Mouse (Mus musculus) gastrocnemius, postnatal 10 days (tissue): ENCODE results near the gene Rbks. TPM values are rescaled to one million over a fixed set of nuclear protein-coding genes. Genes with fewer than 3 reads are reported as not detected.

Experiments used
- DNase-seq: peaks from one replicate; pipeline ENCODE4 v3.0.0; 2021; ENCODE audit warnings: mixed read lengths
- microRNA-seq, 2 experiments: library from miRNA; unstranded; fragments of <30 nt; microRNA quantifications; one replicate each; pipeline ENCODE4 v1.2.0; 2021
- total RNA-seq, 2 experiments: library from RNA; stranded (reverse); gene quantifications; 2 replicates each; pipeline ENCODE4 v1.2.3; 2021

Rbks gene
- total RNA-seq, 2 experiments from 2014 or later = 2.6 to 3.7 TPM

- DNase-seq = no peak
Measured at GRCm38 (mm10) chr5:31581932-31582331, 115.5 kb downstream of the Rbks start.

GRCm38 (mm10) chr5:31581263-31581662 lies 116.2 kb downstream of the Rbks start:
- no peak for DNase-seq

- DNase-seq = no peak
Measured at GRCm38 (mm10) chr5:31576539-31576975, 120.9 kb downstream of the Rbks start.

Small RNA genes within 50 kb of the gene (microRNA-seq; reads per million reads assigned to microRNA genes)
- 0 reads per million in 2 experiments for gene Mir3473e

Other genes starting within 250 kb of the Rbks start
- gene Zfp512, start 245.2 kb downstream of the Rbks start, total RNA-seq = 10 to 100 TPM; 12.4 to 17.4 TPM
- under 1 TPM; 0.28 to 0.29 TPM for gene 4930548H24Rik, start 211.9 kb downstream of the Rbks start, total RNA-seq
- 10 to 100 TPM; 19.9 to 22.0 TPM for gene Gpn1, start 202.9 kb downstream of the Rbks start, total RNA-seq
- 10 to 100 TPM; 21.7 to 22.3 TPM for gene Slc4a1ap, start 170.6 kb downstream of the Rbks start, total RNA-seq
- gene Supt7l, start 169.8 kb downstream of the Rbks start, total RNA-seq = 10 to 100 TPM; 10.7 to 11.9 TPM
- 100 to 1,000 TPM; 259 to 272 TPM for gene Mrpl33, start 100.7 kb downstream of the Rbks start, total RNA-seq
- gene Babam2, start 57 bp upstream of the Rbks start, total RNA-seq = 10 to 100 TPM; 45.3 to 45.8 TPM